In the genomic region with DNA sequence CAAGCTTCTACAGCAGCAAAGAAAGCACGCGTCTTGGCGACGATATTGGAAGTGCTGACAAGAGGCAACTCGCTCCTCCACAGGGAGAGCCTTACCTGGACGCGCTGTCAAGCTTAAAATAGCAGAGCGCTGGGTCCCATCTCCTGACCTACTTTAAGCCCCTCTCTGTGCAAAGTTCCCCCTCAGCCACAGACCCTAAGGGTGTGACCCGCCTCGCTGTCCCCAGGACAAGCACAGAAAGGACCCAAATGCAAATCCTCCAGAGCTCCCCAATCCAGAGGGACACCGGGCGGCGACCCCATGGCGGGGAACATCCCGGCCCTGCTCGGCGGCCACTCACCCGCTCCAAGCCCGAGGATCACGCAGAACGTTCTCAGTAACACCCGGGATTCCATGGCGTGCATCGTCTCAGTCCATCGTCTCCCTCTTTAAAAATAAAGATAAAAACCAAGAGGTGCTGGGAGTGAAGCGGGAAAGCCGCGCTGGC, we compare ENCODE assay signal across 9 mouse cellular contexts. TPM values are rescaled to one million over a fixed set of nuclear protein-coding genes. Genes with fewer than 3 reads are reported as not detected.
DNase-seq lines count a peak whose midpoint lies in the region; ATAC-seq and TF ChIP-seq lines count a peak whose summit lies in the region.
"Had no signal": no experiment of that assay in that cellular context is flagged by ENCODE, and none has a peak within 500 bp of the region (broad histone marks: within the 10 kb centered on the region; RNA-seq: fewer than 3 reads in every experiment).

No protein-coding gene starts in this region.

- no peak for TF ChIP-seq CTCF in left cerebral cortex, adult 2 months (IDR thresholded peaks at IDR 0.05)

- peak overlapping the region; percentile 95 for H3K27ac ChIP-seq in left cerebral cortex, adult 2 months
- H3K27ac ChIP-seq in hindbrain, embryonic 13.5 days = peak overlapping the region; percentile 93
- H3K27ac ChIP-seq in midbrain, embryonic 16.5 days (ENCODE audit: low read length) = peak overlapping the region; percentile 94

- no peaks in the 10 kb centered on the region for H3K9me3 ChIP-seq in hindbrain, embryonic 13.5 days
- H3K9me3 ChIP-seq in midbrain, embryonic 16.5 days (replicated peaks; ENCODE audit: control insufficient read depth, low read length, poor library complexity, severe bottlenecking) = no peaks in the 10 kb centered on the region

- intact Hi-C loops in left cerebral cortex, adult 2 months (cut with DNase I) = loop anchor here (2.0 to 5.0 kb wide), 5 partner anchors 40 to 755 kb away; no protein-coding TSS in a partner anchor
- intact Hi-C loops in gastrocnemius, postnatal 36 days (cut with DNase I) = no loop called here

- no peaks in the 10 kb centered on the region for H3K27me3 ChIP-seq in hindbrain, embryonic 13.5 days
- H3K27me3 ChIP-seq in midbrain, embryonic 16.5 days (ENCODE audit: control insufficient read depth, insufficient read depth, low read depth, low read length) = no peaks in the 10 kb centered on the region

- peak; percentile 8; the same call in 1 of the 2 replicates for ATAC-seq in hindbrain, embryonic 13.5 days (ENCODE audit: low FRiP score)
- peak; percentile 43 for ATAC-seq in midbrain, embryonic 16.5 days
- ATAC-seq in activated CD4-positive, CD25-positive, alpha-beta regulatory T cell, adult 4 months = no peak

- peaks cover 28% of the 10 kb centered on the region for H3K4me1 ChIP-seq in hindbrain, embryonic 13.5 days (replicated peaks)
- H3K4me1 ChIP-seq in midbrain, embryonic 16.5 days (ENCODE audit: control insufficient read depth, insufficient read depth, low read length) = peaks cover 9% of the 10 kb centered on the region

- peak overlapping the region; percentile 78 for H3K4me2 ChIP-seq in hindbrain, embryonic 13.5 days
- H3K4me2 ChIP-seq in midbrain, embryonic 16.5 days (ENCODE audit: low read length) = peak overlapping the region; percentile 79

- peak overlapping the region; percentile 60 for H3K4me3 ChIP-seq in left cerebral cortex, adult 2 months
- H3K4me3 ChIP-seq in hindbrain, embryonic 13.5 days = peak overlapping the region; percentile 77
- H3K4me3 ChIP-seq in midbrain, embryonic 16.5 days (ENCODE audit: low read depth, low read length) = peak overlapping the region; percentile 83

- under 1% methylated on average over 28 of the region's 28 CpGs for WGBS in hindbrain, embryonic 13.5 days
- under 1% methylated on average over 28 of the region's 28 CpGs for WGBS in midbrain, embryonic 16.5 days

- peak in 1 of 2 experiments; percentile 51 for DNase-seq in left cerebral cortex, adult 2 months (ENCODE audit: extremely low spot score in 1 of 2, low spot score in 2 of 2)
- DNase-seq in left cerebral cortex, adult 8-10 months (ENCODE audit: low spot score in 2 of 2) = no peak
- DNase-seq in embryo, embryonic 9.5 days (ENCODE audit: extremely low spot score) = peak; percentile 39
- DNase-seq in gastrocnemius, postnatal 36 days = no peak
- DNase-seq in MN1 (ENCODE audit: low spot score) = no peak
- DNase-seq: lung, adult 18-20 months had no signal

- H3K9ac ChIP-seq in hindbrain, embryonic 13.5 days = peak overlapping the region; percentile 88
- peak overlapping the region; percentile 88 for H3K9ac ChIP-seq in midbrain, embryonic 16.5 days (ENCODE audit: low read depth, low read length)

- H3K36me3 ChIP-seq in hindbrain, embryonic 13.5 days = no peaks in the 10 kb centered on the region
- H3K36me3 ChIP-seq in midbrain, embryonic 16.5 days (ENCODE audit: control insufficient read depth, insufficient read depth, low read length) = no peaks in the 10 kb centered on the region

RNA-seq across cellular contexts. Expression of a gene that starts 0.9 kb away (rescaled TPM):
- total RNA-seq in left cerebral cortex, adult 2 months (2021) = 100 to 1,000 TPM; 466 to 500 TPM
- total RNA-seq in left cerebral cortex, adult 8-10 months (2022) = 100 to 1,000 TPM; 430 to 462 (median 446) TPM
- polyA plus RNA-seq in hindbrain, embryonic 13.5 days (2015; fragmentation: Nextera tagmentation; extraction: Ambion mirVana) = 171 and 185 TPM in 2 replicates
- 198 and 209 TPM in 2 replicates for polyA plus RNA-seq in midbrain, embryonic 16.5 days (2015; fragmentation: Nextera tagmentation; extraction: Ambion mirVana)
- total RNA-seq in gastrocnemius, postnatal 36 days (2021) = under 1 TPM; 0.15 to 0.30 TPM
- not detected for polyA plus RNA-seq in activated CD4-positive, CD25-positive, alpha-beta regulatory T cell, adult 4 months (2017; shearing (Covaris generic))

Comparison
In these comparisons a context has a peak if more than half of its experiments do, and no peak if none do; other contexts are left out.
1. RNA of a gene that starts 0.9 kb away (total RNA-seq): 466 to 500 TPM in left cerebral cortex, adult 2 months and 430 to 462 TPM in left cerebral cortex, adult 8-10 months; 0.15 to 0.30 TPM in gastrocnemius, postnatal 36 days; every median in the first group is over 100 times any median in the second.
2. Peak in every context shown above with its lines, with median percentiles within 50 percentile points of each other: H3K27ac ChIP-seq and H3K4me3 ChIP-seq.